Mouse (Mus musculus): ENCODE data around the gene Elf2. TPM values are rescaled to one million over a fixed set of nuclear protein-coding genes. Genes with fewer than 3 reads are reported as not detected.

Elf2 gene
- polyA plus RNA-seq, 1 experiment = 106 TPM

DNA sequence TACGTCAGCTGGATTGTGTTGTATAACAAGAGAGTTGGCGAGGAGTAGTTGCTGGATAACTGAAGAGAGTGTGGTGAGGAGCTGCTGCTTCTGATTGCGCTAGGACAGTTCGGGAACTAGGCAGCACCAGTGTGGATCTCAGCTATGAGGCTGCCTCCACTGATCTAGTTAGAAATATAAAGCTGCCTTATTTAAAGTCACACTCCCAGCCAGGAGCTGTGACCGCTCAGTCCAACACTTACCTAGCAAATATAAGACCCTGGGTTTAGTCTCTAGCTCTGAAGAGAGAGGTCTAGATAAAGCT, 105.8 kb downstream of the Elf2 start:
- Histone ChIP-seq H3K27ac (ENCODE audit: control insufficient read depth, insufficient read depth, low read length) (no peak overlapping the region), H3K4me1 (replicated peaks; ENCODE audit: control insufficient read depth, insufficient read depth, low read length) (peaks cover 6% of the 10 kb centered on the region), H3K36me3 (ENCODE audit: control insufficient read depth, insufficient read depth, low read length) (no peaks in the 10 kb centered on the region), H3K4me3 (ENCODE audit: control insufficient read depth, insufficient read depth, low read length) (no peak overlapping the region), H3K27me3 (ENCODE audit: control insufficient read depth, insufficient read depth, low read length) (no peaks in the 10 kb centered on the region)
- WGBS = 86% methylated on average over 5 of the region's 5 CpGs
- DNase-seq = no peak
- no peak for TF ChIP-seq POLR2A (IDR thresholded peaks at IDR 0.05; ENCODE audit: control insufficient read depth, extremely low read depth, insufficient read depth, low read length, poor library complexity)
- TF ChIP-seq CTCF (IDR thresholded peaks at IDR 0.05; ENCODE audit: borderline replicate concordance, control insufficient read depth, extremely low read depth, insufficient read depth, low read length, poor library complexity) = no peak

- TF ChIP-seq CTCF (IDR thresholded peaks at IDR 0.05; ENCODE audit: borderline replicate concordance, control insufficient read depth, extremely low read depth, insufficient read depth, low read length, poor library complexity) = peak; percentile 64; the same call in 1 of the 2 replicates
- TF ChIP-seq POLR2A (IDR thresholded peaks at IDR 0.05; ENCODE audit: control insufficient read depth, extremely low read depth, insufficient read depth, low read length, poor library complexity) = no peak
- peak; percentile 79 for DNase-seq
- no peaks in the 10 kb centered on the region for H3K27me3 ChIP-seq (ENCODE audit: control insufficient read depth, insufficient read depth, low read length)
- no peaks in the 10 kb centered on the region for H3K36me3 ChIP-seq (ENCODE audit: control insufficient read depth, insufficient read depth, low read length)
- H3K27ac ChIP-seq (ENCODE audit: control insufficient read depth, insufficient read depth, low read length) = no peak overlapping the region
- H3K4me3 ChIP-seq (ENCODE audit: control insufficient read depth, insufficient read depth, low read length) = no peak overlapping the region
- peaks cover 6% of the 10 kb centered on the region for H3K4me1 ChIP-seq (replicated peaks; ENCODE audit: control insufficient read depth, insufficient read depth, low read length)
- 59% methylated on average over 13 of the region's 13 CpGs for WGBS
These were observed 106.3 kb downstream of the Elf2 start for GRCm38 (mm10) chr3:51233918-51234751.

GRCm38 (mm10) chr3:51233474-51233873, 107.0 kb downstream of the Elf2 start:
- Histone ChIP-seq H3K4me3 (ENCODE audit: control insufficient read depth, insufficient read depth, low read length) (no peak overlapping the region), H3K4me1 (replicated peaks; ENCODE audit: control insufficient read depth, insufficient read depth, low read length) (peaks cover 7% of the 10 kb centered on the region), H3K36me3 (ENCODE audit: control insufficient read depth, insufficient read depth, low read length) (no peaks in the 10 kb centered on the region), H3K27me3 (ENCODE audit: control insufficient read depth, insufficient read depth, low read length) (no peaks in the 10 kb centered on the region), H3K27ac (ENCODE audit: control insufficient read depth, insufficient read depth, low read length) (no peak overlapping the region)
- TF ChIP-seq CTCF (IDR thresholded peaks at IDR 0.05; ENCODE audit: borderline replicate concordance, control insufficient read depth, extremely low read depth, insufficient read depth, low read length, poor library complexity) (no peak), POLR2A (IDR thresholded peaks at IDR 0.05; ENCODE audit: control insufficient read depth, extremely low read depth, insufficient read depth, low read length, poor library complexity) (no peak)
- DNase-seq = no peak
- WGBS = 95% methylated on average over 5 of the region's 5 CpGs

- Histone ChIP-seq H3K27me3 (ENCODE audit: control insufficient read depth, insufficient read depth, low read length) (no peaks in the 10 kb centered on the region), H3K27ac (ENCODE audit: control insufficient read depth, insufficient read depth, low read length) (no peak overlapping the region), H3K36me3 (ENCODE audit: control insufficient read depth, insufficient read depth, low read length) (no peaks in the 10 kb centered on the region), H3K4me1 (replicated peaks; ENCODE audit: control insufficient read depth, insufficient read depth, low read length) (peaks cover 12% of the 10 kb centered on the region), H3K4me3 (ENCODE audit: control insufficient read depth, insufficient read depth, low read length) (no peak overlapping the region)
- TF ChIP-seq POLR2A (IDR thresholded peaks at IDR 0.05; ENCODE audit: control insufficient read depth, extremely low read depth, insufficient read depth, low read length, poor library complexity) (no peak), CTCF (IDR thresholded peaks at IDR 0.05; ENCODE audit: borderline replicate concordance, control insufficient read depth, extremely low read depth, insufficient read depth, low read length, poor library complexity) (no peak)
- 96% methylated on average over 3 of the region's 3 CpGs for WGBS
- no peak for DNase-seq
These were observed 108.1 kb downstream of the Elf2 start for GRCm38 (mm10) chr3:51232205-51232910.

- Histone ChIP-seq H3K27ac (ENCODE audit: control insufficient read depth, insufficient read depth, low read length) (no peak overlapping the region), H3K36me3 (ENCODE audit: control insufficient read depth, insufficient read depth, low read length) (no peaks in the 10 kb centered on the region), H3K4me1 (replicated peaks; ENCODE audit: control insufficient read depth, insufficient read depth, low read length) (peaks cover 15% of the 10 kb centered on the region), H3K27me3 (ENCODE audit: control insufficient read depth, insufficient read depth, low read length) (no peaks in the 10 kb centered on the region), H3K4me3 (ENCODE audit: control insufficient read depth, insufficient read depth, low read length) (no peak overlapping the region)
- WGBS = 93% methylated on average over 3 of the region's 3 CpGs
- no peak for DNase-seq
- TF ChIP-seq CTCF (IDR thresholded peaks at IDR 0.05; ENCODE audit: borderline replicate concordance, control insufficient read depth, extremely low read depth, insufficient read depth, low read length, poor library complexity) (no peak), POLR2A (IDR thresholded peaks at IDR 0.05; ENCODE audit: control insufficient read depth, extremely low read depth, insufficient read depth, low read length, poor library complexity) (no peak)
These were observed 109.0 kb downstream of the Elf2 start for GRCm38 (mm10) chr3:51231499-51231898.

DNA sequence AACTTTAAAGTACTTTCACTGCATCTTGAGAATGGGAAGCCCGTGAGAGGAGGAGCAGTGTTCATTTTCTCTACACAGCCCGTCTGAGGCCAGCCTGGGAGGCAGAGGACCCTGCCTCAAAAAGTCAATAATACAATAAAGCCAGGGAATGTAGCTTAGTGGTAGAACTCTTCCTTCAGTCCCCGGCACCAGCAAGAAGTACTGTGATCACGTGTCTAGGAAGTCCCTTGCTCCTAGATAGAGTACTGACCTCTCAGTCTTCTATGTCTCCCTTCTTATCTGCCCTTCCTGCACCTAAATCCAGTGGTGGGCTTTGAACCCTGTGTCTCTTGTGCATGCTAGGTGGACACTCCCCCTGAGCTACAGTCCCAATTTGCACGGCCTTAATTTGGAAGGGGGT, 109.6 kb downstream of the Elf2 start:
- Histone ChIP-seq H3K36me3 (ENCODE audit: control insufficient read depth, insufficient read depth, low read length) (no peaks in the 10 kb centered on the region), H3K4me3 (ENCODE audit: control insufficient read depth, insufficient read depth, low read length) (no peak overlapping the region), H3K27ac (ENCODE audit: control insufficient read depth, insufficient read depth, low read length) (no peak overlapping the region), H3K4me1 (replicated peaks; ENCODE audit: control insufficient read depth, insufficient read depth, low read length) (peaks cover 21% of the 10 kb centered on the region), H3K27me3 (ENCODE audit: control insufficient read depth, insufficient read depth, low read length) (no peaks in the 10 kb centered on the region)
- no peak for DNase-seq
- WGBS = 96% methylated on average over 5 of the region's 5 CpGs
- TF ChIP-seq POLR2A (IDR thresholded peaks at IDR 0.05; ENCODE audit: control insufficient read depth, extremely low read depth, insufficient read depth, low read length, poor library complexity) (no peak), CTCF (IDR thresholded peaks at IDR 0.05; ENCODE audit: borderline replicate concordance, control insufficient read depth, extremely low read depth, insufficient read depth, low read length, poor library complexity) (no peak)

All from thymus, adult 2 months (tissue).